Mouse (Mus musculus) lung, postnatal 0 days (tissue): Measurements from ENCODE around the gene Usp6nl. TPM values are rescaled to one million over a fixed set of nuclear protein-coding genes. Genes with fewer than 3 reads are reported as not detected.

Experiments used
- ATAC-seq: fragments of 200-750 bp; cut with Nextera tagmentation; 2 replicates; pipeline ENCODE4 v1.8.0; 2017; ENCODE audit warnings: moderate library complexity
- DNase-seq: peaks from one replicate; pipeline ENCODE4 v3.0.0-alpha.2; 2016; ENCODE audit warnings: low spot score
- H3K27ac ChIP-seq: fragments of 300-500 bp; sonication (generic); 2 replicates; pipeline ENCODE4 v1.5.1; 2014; ENCODE audit warnings: antibody characterized with exemption, mild to moderate bottlenecking, low read length, mixed read lengths
- H3K27me3 ChIP-seq: fragments of 300-500 bp; sonication (generic); replicated peaks from 2 replicates; pipeline ENCODE4 v1.6.1; 2014; ENCODE audit warnings: low read length, mixed read lengths; ENCODE audit not compliant: insufficient read depth
- H3K36me3 ChIP-seq: fragments of 300-500 bp; sonication (generic); 2 replicates; pipeline ENCODE4 v1.6.1; 2014; ENCODE audit warnings: low read length, mixed read lengths; ENCODE audit not compliant: insufficient read depth
- H3K4me1 ChIP-seq: fragments of 300-500 bp; sonication (generic); 2 replicates; pipeline ENCODE4 v1.6.1; 2014; ENCODE audit warnings: antibody characterized with exemption, low read depth, low read length, mixed read lengths; ENCODE audit not compliant: insufficient read depth
- H3K4me2 ChIP-seq: fragments of 300-500 bp; sonication (generic); replicated peaks from 2 replicates; pipeline ENCODE4 v1.6.1; 2014; ENCODE audit warnings: low read depth, mild to moderate bottlenecking, low read length, moderate library complexity, mixed read lengths
- H3K4me3 ChIP-seq: fragments of 300-500 bp; sonication (generic); 2 replicates; pipeline ENCODE4 v1.5.1; 2014; ENCODE audit warnings: low read depth, low read length
- H3K9ac ChIP-seq: fragments of 300-500 bp; sonication (generic); replicated peaks from 2 replicates; pipeline ENCODE4 v1.6.1; 2014; ENCODE audit warnings: low read depth, mild to moderate bottlenecking
- H3K9me3 ChIP-seq: fragments of 300-500 bp; sonication (generic); 2 replicates; pipeline ENCODE4 v1.6.1; 2016; ENCODE audit warnings: low read length, mixed read lengths
- CTCF ChIP-seq: IDR thresholded peaks from 2 replicates; pipeline ENCODE4 v1.5.1; 2016; ENCODE audit warnings: antibody characterized with exemption, mild to moderate bottlenecking
- EP300 ChIP-seq: IDR thresholded peaks from 2 replicates; pipeline ENCODE4 v1.6.1; 2016; ENCODE audit warnings: antibody characterized with exemption, mild to moderate bottlenecking, control low read depth
- WGBS: fragments of 180-500 bp; shearing (Covaris S2); extraction: QIAGEN DNeasy Blood & Tissue Kit; methylation state at CpG from one replicate; pipeline ENCODE4 v1.1.7; 2014; 5-methylcytosine and 5-hydroxymethylcytosine counted together
- polyA plus RNA-seq: library from polyadenylated mRNA; unstranded; fragments of >200 nt; fragmentation: Nextera tagmentation; extraction: Ambion mirVana; gene quantifications from 2 replicates; pipeline ENCODE4 v1.2.1, GENCODE M21; 2015

Usp6nl gene
- polyA plus RNA-seq = 9.5 and 11.0 TPM in 2 replicates

DNA sequence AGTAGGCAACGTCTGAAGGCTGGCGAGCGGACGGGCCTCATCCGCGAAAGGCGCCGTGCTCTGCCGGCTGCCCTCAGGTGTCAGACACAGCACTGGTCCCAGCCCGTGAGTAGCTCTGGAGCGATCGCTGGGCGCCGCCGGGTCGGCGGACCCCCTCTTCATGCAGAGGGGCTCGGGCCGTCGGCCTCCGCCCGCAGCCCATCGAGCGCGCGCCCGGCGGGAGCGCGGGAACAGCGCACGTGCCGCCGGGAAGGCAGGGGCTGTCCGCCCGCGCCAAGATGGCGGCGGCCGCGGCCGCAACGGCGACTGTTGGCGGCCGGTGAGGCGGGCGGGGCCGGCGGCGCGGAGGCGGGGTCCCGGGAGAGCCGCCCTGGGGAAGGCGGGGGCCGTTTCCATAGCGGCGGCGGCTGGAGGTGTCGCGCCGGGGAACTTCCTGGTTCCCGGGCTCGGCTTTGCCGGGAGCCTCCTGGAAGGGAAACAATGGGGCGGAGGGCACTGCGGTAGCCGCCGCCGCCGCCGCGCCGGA is at the start of gene Usp6nl:
Gene Usp6nl, plus strand, starts transcription at position 292 of the 526 bp plus-strand sequence.
- DNase-seq (peak; percentile 95), ATAC-seq (peak; percentile 96)
- Histone ChIP-seq H3K4me1 (peaks cover 6% of the 10 kb centered on the region; the same call in 1 of the 2 replicates), H3K36me3 (no peaks in the 10 kb centered on the region), H3K9ac (peak within 1 kb of the TSS; percentile 93), H3K27me3 (no peaks in the 10 kb centered on the region), H3K4me2 (peak within 1 kb of the TSS; percentile 80), H3K9me3 (no peaks in the 10 kb centered on the region), H3K27ac (peak within 1 kb of the TSS; percentile 99), H3K4me3 (peak within 1 kb of the TSS; percentile 95)
- 1% methylated on average over 52 of the region's 75 CpGs for WGBS
- TF ChIP-seq CTCF (no peak), EP300 (no peak)

DNA sequence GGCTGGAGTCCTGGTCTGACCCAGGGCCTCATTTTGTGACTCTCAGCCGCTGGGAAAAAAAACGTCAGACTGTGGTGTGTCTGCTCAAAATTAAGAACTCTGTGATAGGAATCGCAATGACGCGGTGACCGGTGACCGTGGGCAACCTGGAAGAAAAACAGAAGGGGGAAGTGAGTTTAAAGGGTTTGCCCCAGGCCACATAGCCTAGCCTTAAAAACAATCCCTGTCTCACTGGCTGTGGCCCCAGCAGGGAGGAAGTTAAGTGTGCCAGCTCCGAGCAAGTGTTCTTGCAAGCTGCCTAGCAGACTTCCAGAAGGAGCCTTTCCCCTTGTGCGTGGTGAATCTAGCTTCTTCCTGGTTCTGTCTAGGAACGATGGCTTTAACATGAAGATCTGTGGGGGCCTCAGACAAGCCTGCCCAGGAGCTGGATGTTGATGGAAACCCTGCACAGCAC is 49.0 kb upstream of the Usp6nl start:
- H3K27me3 ChIP-seq = no peaks in the 10 kb centered on the region
- H3K4me2 ChIP-seq = peak overlapping the region; percentile 25
- H3K36me3 ChIP-seq = no peaks in the 10 kb centered on the region
- no peak overlapping the region for H3K4me3 ChIP-seq
- no peaks in the 10 kb centered on the region for H3K9me3 ChIP-seq
- no peak overlapping the region for H3K9ac ChIP-seq
- peak overlapping the region; percentile 68 for H3K27ac ChIP-seq
- peaks cover 7% of the 10 kb centered on the region; the same call in 1 of the 2 replicates for H3K4me1 ChIP-seq
- DNase-seq (peak; percentile 52), ATAC-seq (peak; percentile 50)
- TF ChIP-seq CTCF (no peak), EP300 (no peak)
- 25% methylated on average over 10 of the region's 10 CpGs for WGBS

- TF ChIP-seq CTCF = no peak
- TF ChIP-seq EP300 = no peak
- Histone ChIP-seq H3K4me3 (no peak overlapping the region), H3K9ac (no peak overlapping the region), H3K9me3 (no peaks in the 10 kb centered on the region), H3K4me1 (peaks cover 2% of the 10 kb centered on the region; the same call in 1 of the 2 replicates), H3K27ac (no peak overlapping the region), H3K36me3 (no peaks in the 10 kb centered on the region), H3K27me3 (no peaks in the 10 kb centered on the region), H3K4me2 (no peak overlapping the region)
- DNase-seq (no peak), ATAC-seq (no peak)
- 73% methylated on average over 10 of the region's 10 CpGs for WGBS
Measured at GRCm38 (mm10) chr2:6278813-6279530, 43.5 kb upstream of the Usp6nl start.

DNA sequence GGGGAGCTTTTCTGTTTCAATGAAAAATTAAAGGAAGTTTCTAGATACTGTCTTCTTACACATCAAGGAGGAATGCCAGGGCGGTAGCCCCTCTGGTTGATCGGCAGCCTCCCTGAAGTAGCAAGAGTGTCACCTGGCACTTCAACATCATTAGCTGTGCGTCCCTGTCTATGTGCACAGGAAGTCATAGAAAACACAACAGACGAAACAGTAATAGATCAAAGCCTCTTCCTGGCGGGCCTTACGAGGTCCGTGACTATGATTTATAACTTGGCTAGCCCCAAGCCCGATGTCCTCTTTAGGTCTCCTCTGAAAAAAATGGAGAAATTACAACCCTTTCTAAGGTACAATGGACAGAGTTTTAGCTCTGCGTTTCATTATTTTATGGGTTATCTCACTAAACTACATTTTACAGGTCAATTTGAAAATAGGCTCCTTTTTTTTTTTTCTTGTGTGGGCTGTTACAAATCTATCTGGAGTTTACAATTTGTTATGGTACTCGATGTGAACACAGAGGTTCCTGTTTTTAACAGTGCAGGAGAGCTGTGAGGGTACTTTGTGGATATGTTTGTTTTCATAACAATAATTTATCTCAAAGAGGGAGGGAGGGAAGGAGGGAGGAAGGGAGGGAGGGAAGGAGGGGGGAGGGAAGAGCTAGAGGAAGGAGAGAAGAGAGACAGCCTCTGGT is 42.7 kb upstream of the Usp6nl start:
- H3K9me3 ChIP-seq = no peaks in the 10 kb centered on the region
- H3K4me2 ChIP-seq = no peak overlapping the region
- no peak for ATAC-seq
- H3K9ac ChIP-seq = no peak overlapping the region
- H3K36me3 ChIP-seq = no peaks in the 10 kb centered on the region
- no peaks in the 10 kb centered on the region for H3K4me1 ChIP-seq
- H3K27me3 ChIP-seq = no peaks in the 10 kb centered on the region
- DNase-seq = no peak
- H3K27ac ChIP-seq = no peak overlapping the region
- H3K4me3 ChIP-seq = no peak overlapping the region
- TF ChIP-seq CTCF = no peak
- no peak; the same call in 1 of the 2 replicates for TF ChIP-seq EP300
- WGBS = 26% methylated on average over 10 of the region's 10 CpGs

DNA sequence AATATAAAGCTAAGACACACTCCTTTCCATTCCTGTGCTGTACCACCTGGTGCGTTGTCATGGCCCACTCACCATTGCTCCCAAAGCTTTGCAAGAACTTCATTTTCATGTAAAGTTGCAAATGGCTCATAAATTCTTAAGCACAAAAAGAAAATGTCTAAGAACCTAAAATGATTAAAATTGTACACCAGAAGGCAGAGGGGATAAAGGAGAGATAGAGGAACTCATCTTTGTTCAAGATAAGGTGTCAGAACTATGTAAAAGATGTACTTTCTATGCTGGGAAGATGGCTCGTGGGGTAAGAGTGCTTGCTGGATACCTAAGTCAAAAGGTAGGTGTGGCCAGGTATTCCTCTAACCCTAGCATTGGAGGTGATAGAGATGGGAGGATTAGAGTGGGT is 38.9 kb upstream of the Usp6nl start:
- no peak for TF ChIP-seq EP300
- TF ChIP-seq CTCF = no peak
- ATAC-seq = no peak
- no peaks in the 10 kb centered on the region for H3K27me3 ChIP-seq

DNA sequence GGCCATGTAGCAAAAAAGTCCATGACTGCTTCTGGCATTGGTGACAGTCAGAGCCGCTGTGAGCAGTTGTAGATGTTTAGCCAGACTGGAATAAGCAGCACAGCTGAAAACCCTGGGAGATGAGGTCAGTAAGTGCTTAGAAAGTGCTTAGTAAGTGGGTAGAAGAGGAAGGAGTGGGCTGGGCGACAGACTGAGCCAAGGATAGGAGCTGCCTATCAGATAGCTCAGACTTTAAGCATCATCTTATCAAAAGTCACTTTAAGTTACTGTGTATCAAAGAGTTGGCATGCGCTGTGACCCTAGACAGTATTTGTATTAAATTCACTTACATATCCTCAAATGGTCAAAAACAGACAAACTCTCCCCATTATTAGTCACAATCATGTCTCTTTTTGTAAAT is 37.7 kb upstream of the Usp6nl start:
- Histone ChIP-seq H3K36me3 (no peaks in the 10 kb centered on the region), H3K9ac (no peak overlapping the region), H3K4me2 (no peak overlapping the region), H3K4me3 (no peak overlapping the region), H3K9me3 (no peaks in the 10 kb centered on the region), H3K27me3 (no peaks in the 10 kb centered on the region), H3K27ac (no peak overlapping the region), H3K4me1 (no peaks in the 10 kb centered on the region)
- 44% methylated on average over 3 of the region's 3 CpGs for WGBS
- TF ChIP-seq EP300 = no peak
- no peak for TF ChIP-seq CTCF
- DNase-seq (peak; percentile 51), ATAC-seq (peak; percentile 55; the same call in 1 of the 2 replicates)

More for the DNA sequence above, 38.9 kb upstream of the Usp6nl start:
- no peak overlapping the region for H3K4me2 ChIP-seq
- H3K4me3 ChIP-seq = no peak overlapping the region
- H3K4me1 ChIP-seq = no peaks in the 10 kb centered on the region
- H3K36me3 ChIP-seq = no peaks in the 10 kb centered on the region
- no peak overlapping the region for H3K27ac ChIP-seq
- H3K9ac ChIP-seq = no peak overlapping the region
- 81% methylated on average over 2 of the region's 2 CpGs for WGBS
- no peak for DNase-seq
- H3K9me3 ChIP-seq = no peaks in the 10 kb centered on the region
